Mouse (Mus musculus) cerebral cortex, adult 2 months (tissue): ENCODE data around the gene Krtap6-2.

Experiments
- WGBS: fragments of 180-500 bp; shearing (Covaris S2); methylation state at CpG from one replicate; pipeline ENCODE4 v1.1.7; 2018; 5-methylcytosine and 5-hydroxymethylcytosine counted together

Krtap6-2 gene

GRCm38 (mm10) chr16:89420011-89420410, at the start of gene Krtap6-2:
Gene Krtap6-2, minus strand, starts transcription at chr16:89420111.
- WGBS: 96% methylated on average over 3 of the region's 3 CpGs

DNA sequence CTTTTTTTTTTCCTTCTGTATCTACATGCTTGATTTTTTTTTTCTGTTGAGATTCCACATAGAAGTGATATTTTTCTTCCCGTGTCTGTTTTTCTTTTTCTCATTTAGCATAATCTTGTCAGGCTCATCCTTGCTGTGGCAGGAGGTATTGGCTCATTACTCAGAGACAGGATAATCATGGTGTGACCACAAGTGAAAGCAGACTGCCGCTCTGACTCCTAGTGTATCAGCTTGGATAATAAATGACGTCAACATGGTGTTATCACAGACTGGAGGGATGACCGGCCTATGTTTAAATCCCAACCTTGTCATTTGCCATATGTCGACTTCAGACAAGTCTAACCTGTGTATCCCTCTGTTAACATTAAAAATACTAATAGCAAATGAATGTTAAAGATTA, 41.3 kb upstream of the Krtap6-2 start:
- 84% methylated on average over 5 of the region's 5 CpGs for WGBS

GRCm38 (mm10) chr16:89429586-89429985, 9.7 kb upstream of the Krtap6-2 start:
- WGBS: 68% methylated on average over 2 of the region's 2 CpGs

GRCm38 (mm10) chr16:89425310-89425709, 5.4 kb upstream of the Krtap6-2 start:
- 95% methylated on average over 5 of the region's 5 CpGs for WGBS

DNA sequence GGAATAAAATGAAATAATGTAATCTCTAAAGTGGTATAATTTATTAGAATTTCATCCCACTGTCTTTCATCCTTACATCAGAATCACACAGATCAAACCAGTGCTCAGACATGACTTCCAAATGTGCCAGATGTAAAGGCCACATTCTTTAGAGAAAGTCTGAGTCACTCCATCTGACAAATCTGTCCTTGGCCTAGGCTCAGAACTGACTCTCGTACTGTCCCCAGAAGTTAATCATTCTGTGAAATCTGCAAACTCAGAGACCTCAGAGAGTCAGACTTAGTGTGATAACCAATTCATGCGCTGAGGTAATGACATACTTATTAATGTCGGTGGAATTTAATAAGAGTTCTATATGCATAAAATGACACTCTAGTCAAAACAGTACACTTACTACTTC, 3.6 kb downstream of the Krtap6-2 start:
- WGBS: 84% methylated on average over 3 of the region's 3 CpGs

DNA sequence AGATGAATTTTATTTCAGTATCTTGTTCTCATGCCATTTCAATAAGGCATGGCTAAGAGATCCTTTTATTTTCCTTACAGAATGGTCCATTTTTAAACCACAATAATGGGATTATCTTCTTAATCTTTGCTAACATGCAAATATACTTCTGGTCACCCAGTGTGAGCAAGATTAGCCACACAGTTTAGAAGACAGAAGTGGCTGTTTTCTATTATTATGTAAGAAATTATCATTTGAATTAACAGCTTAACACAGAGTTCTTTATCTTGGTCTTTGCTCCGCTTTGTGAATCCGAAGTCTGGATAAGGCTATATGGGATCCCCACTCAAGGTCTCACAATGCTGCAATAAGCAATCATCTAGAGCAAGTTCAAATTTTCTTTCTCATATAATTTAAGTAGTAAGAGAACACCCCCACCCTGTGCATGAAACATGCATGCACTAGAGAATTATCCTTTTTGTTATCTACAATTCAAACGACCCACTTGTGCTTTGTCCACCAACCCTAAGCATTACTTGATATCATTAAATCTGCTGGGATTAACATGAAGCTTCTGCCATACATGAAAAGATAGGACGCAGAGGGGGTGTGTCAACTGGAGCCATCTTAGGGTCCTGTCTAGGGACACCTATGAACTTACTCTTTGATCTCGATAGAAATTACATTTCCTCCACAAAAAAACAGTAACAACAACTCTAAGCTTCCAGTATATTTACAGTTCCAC, 9.4 kb downstream of the Krtap6-2 start:
- WGBS: 67% methylated on average over 5 of the region's 5 CpGs

GRCm38 (mm10) chr16:89403768-89404167, 16.1 kb downstream of the Krtap6-2 start, which contains the start of gene Krtap21-1:
Gene Krtap21-1, minus strand, starts transcription at chr16:89403868.
- 86% methylated on average over 2 of the region's 2 CpGs for WGBS

DNA sequence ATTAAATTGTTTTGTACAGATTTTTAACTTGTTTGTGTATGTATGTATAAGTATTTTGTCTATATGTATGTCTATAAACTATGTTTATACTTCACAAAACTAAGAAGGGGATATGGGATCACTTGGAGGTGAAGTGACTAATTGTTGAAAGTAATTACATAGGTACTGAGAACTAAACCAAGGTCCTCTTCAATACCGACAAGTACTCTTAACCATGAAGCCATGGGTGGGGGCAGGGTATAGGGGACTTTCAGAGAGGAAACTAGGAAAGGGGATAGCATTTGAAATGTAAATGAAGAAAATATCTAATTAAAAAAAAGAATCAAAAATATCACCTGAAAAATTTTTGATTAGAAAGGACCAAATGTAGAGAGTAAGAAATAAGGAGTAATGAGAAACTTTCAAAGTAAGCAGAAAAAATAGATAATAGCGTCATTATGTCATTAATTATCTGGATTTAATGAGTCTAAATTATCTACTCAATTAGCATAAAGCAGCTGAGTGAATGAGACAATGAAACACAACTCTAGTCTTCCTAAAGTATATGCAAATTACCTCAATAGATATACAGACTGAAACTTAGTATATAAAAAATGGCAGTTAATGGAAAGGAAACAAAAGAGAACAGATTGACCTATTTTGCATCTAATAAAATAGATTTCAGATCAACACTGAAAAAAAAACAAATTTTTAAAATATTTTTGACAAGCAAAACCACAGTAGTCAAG, 47.0 kb downstream of the Krtap6-2 start:
- 44% methylated on average over 2 of the region's 2 CpGs for WGBS
